Mouse (Mus musculus) skeletal muscle tissue, adult 2 months (tissue): ENCODE data around the gene Hps4.

Experiments
- DNase-seq: peaks from one replicate; pipeline ENCODE4 v3.0.0-alpha.2; 2012; ENCODE audit warnings: low read depth, low spot score

The Hps4 gene

GRCm38 (mm10) chr5:112323246-112323645, 19.6 kb upstream of the Hps4 start:
- DNase-seq = no peak

DNA sequence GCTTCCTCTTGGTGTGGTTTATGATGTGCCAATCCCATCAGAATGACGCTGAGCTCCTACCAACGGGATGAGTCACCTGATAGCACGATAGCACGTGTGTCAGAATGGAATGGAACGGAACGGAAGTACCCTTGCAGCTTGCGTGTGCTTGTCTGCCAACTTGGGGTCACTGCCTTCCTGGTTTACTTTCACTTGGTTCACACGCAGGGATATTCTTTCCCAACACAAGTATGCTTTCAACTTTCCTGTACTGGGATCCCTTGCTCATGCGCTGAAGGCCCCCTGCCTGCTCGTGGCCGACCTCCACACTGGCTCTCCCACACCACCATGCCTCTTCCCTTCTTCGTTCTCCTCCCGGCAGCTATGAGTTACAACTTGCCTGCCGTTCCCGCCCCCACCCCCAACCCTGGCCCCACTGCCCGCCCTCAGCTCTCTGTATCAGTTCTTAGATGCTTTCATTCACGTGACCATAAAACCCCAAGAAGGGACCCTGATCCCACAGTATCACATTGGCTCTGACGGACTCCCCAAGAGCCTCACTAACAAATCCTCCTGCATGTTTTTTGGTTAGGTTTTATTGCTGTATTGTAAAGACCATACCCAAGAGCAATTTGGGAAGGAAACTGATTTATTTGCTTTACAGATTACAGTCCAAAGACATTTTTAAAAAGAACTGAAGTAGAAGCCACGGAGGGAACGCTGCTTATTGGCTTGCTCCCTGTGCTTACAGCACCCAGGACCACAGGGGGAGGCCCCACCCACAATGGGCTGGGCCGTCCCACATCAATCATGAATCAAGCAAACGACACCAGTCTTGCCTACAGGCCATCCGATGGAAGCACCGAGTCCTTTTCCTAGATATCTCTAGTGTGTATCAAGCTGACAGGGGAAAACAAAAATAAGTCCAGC, 18.0 kb upstream of the Hps4 start:
- DNase-seq = no peak

DNA sequence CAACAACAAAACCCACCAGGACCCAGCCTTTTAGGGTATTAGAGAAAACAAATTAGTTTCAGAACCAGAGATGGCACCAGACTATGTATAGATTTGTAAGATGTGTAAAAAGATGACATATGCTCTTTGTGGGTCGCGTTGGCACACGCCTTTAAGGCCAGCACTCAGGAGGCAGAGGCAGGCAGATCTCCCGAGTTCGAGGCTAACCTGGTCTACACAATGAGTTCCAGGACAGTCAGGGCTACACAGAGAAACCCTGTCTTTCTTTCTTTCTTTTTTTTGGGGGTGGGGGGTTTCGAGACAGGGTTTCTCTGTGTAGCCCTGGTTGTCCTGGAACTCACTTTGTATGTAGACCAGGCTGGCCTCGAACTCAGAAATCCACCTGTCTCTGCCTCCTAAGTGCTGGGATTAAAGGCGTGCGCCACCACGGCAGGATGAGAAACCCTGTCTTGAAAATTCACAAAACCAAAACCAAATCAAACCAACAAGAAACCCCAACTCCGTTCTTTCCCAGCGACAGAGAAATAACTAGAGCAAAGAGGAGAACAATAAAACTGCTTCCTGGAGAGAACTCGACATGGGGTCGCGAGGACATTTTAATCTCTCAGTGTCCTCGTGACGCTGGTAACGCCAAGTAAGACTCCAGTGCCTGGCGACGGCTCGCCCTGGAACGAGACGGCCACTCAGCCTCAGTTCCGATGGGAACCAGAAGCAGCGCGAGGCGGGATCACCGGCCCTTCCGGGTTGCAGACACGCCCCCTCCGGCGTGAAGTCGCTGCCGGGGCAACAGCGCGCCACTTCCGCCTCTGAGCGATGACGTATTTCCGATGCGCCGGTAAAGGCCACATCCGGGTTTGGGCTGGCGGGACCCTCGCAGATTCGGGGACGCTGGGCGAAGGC, 17.1 kb upstream of the Hps4 start, which contains the start of gene Tfip11:
Gene Tfip11 (plus strand): TSS at position 813 of the 900 bp plus-strand sequence.
- peak; percentile 91 for DNase-seq

DNA sequence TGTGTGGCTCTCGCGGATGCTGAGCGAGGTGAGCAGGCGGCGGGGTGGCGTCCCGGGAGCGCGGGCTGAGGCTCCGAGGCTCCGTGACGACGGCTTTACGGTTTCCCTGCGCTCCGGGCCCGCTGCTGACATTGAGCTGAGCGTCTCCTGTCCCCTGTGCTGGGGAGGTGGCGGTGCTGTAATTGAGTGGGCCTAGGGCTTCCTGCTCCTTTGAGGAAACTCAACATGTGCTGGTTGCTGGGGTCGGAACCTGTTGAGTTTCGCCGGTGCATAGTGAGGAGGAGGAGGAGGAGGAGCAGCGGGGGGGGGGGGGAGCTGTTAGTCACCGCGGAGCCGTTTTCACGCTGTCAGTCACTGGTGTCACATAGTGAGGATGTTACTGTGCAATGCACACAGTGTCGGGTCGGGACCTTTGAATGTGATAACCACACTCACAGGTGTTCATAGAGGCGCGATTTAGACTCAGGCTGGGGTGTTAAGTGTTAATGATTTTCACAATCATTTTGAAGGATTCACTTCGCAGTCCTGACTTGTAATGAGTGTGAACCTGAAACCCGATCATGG, 16.4 kb upstream of the Hps4 start:
- no peak for DNase-seq

GRCm38 (mm10) chr5:112327854-112328253, 15.0 kb upstream of the Hps4 start:
- DNase-seq = no peak

GRCm38 (mm10) chr5:112329805-112330564, 12.9 kb upstream of the Hps4 start:
- DNase-seq = no peak

GRCm38 (mm10) chr5:112335473-112335872, 7.4 kb upstream of the Hps4 start:
- DNase-seq = no peak

GRCm38 (mm10) chr5:112337004-112337403, 5.9 kb upstream of the Hps4 start:
- DNase-seq = no peak

DNA sequence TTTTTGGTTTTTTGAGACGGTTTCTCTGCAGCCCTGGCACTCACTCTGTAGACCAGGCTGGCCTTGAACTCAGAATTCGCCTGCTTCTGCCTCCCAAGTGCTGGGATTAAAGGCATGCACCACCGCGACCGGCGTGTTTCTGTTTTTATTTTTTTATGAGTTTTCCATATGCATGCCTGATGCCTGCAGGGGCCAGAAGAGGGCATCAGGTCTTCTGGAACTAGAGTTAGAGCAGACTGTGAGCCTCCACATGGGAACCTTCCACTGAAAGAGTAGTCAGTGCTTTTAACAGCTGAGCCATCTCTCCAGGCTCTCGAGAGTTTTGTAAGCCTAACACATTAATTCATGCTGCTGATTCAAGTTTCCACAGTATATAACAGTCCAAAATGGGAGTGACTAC, 3.7 kb upstream of the Hps4 start:
- no peak for DNase-seq

DNA sequence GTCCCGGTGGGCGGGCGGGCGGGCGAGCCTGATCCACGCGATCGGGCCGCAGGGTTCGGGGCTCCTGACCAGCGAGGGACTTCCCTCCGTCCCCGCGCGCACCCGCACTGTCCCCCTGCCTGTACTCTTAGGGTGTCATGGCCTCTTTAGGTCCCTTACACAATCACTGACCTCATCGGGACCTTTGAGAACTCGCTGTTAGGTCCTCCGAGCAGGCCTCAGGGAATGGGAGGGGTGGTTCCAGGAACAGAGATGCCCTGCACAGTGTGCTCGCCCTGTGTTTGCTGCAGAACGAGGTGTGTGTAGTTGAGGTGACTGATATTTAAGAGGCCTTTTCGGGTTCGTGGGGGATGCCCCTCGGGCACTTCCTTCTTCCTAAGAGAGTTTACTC, 317 bp downstream of the Hps4 start:
- DNase-seq = no peak

- DNase-seq = no peak
Observed at GRCm38 (mm10) chr5:112344092-112344960, 1.4 kb downstream of the Hps4 start.

DNA sequence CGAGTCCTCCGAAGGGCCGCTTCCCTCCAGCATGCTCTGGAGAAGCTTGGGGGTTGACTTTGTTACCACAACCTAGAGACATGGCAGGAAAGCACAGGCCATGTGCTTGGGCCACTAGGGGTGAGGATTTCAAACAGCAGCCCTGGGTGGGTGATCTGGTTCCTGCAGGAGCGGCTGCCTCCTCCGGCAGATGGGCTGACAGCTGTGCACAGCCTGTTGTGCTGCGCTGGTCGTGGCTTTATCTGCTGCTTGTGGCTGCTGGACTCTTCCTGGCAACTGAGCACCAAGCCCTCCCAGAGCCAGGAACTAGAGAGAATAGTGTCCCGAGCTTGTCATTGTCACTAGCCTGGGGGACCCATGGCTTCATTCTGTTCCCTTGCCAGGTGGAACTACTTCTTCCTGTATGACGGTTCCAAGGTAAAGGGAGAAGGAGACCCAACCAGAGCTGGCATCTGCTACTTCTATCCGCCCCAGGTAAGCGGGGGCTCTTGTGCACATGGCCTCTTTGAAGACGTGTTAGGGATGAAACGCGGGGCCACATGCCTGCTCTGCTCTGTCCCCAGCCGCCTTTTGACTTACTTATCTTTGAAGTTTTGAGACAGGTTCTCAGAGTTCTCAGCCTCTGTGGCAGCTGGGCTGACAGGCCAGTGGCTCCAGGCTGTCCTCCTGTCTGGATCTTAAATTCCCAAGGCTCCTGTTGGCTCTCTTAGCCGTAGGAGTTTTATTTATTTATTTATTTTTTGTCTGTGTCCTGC, 3.5 kb downstream of the Hps4 start:
- DNase-seq = no peak

GRCm38 (mm10) chr5:112349169-112349568, 6.3 kb downstream of the Hps4 start:
- no peak for DNase-seq

DNA sequence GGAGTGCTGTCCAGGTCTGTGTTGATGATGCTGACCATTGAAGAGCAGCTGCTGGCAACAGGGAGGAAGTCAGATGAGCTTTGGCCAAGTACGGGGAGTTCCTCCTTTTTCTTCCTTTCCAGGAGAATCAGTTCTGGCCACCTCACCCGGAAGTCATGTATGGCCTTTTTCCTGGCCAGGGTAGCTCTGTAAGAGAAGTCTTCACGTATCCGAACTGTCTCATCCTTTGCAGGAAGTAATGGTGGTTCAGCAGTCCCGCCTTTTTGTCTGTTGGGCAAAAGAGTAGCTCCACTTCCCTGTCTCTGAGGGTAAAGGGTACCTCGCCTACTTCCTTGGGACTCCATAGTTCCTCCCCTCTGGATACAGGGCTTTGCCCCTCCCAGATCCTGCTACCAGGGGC, 12.6 kb downstream of the Hps4 start:
- DNase-seq = no peak

DNA sequence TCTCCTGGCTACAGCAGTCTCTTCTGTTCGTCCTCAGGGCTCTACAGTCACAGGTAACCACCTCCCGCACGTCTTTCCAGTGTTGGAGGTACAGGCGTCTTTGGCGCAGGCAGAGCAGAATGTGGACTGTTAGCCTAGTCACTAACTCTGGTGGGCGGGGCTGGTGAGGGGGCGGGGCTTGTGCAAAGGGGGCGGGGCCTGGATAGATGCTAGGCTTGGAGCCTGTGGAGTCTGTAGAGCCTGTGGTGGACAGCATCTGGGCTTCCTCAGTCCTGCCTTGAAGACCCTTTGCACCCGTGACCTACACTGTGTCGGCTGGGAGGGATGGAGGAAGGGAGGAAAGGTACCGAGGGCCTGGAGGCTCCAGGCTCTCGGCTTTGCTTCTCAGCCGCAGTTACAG, 13.0 kb downstream of the Hps4 start, which contains the start of gene Gm6583:
Gene Gm6583 (minus strand): TSS at position 124 of the 400 bp plus-strand sequence.
- no peak for DNase-seq

GRCm38 (mm10) chr5:112356322-112356721, 13.4 kb downstream of the Hps4 start:
- DNase-seq = no peak

GRCm38 (mm10) chr5:112359520-112359919, 16.6 kb downstream of the Hps4 start:
- DNase-seq = no peak

GRCm38 (mm10) chr5:112360077-112360476, 17.2 kb downstream of the Hps4 start:
- DNase-seq = no peak

DNA sequence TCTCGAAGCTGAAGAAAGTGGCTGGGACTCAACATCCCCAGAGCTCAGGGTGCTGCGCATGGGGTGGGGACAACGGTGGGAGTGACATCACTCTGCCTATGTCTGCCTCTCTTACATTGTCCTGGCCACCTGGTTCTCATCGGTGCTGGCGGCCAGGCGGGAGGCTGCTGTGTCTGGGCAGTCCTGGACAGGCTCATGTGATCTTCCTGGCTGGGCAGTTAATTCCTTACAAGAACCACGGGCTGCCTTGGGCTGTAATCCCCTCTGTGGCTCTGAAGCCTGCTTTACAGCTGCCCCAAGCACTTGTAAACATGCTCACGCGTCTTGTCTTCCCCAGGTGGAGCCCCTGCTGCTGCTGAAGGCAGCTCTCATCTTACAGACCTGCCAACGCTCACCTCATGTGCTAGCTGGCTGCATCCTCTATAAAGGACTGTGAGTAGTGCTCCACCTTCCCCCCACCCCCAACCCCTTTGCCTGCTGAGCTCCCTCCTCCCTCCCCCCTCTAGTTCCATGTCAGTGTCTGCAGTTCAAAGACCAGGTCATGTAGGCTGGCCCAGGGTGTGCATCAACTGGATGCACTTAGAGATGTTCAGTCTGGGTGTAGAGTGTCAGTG, 21.4 kb downstream of the Hps4 start:
- DNase-seq = no peak
